Mouse (Mus musculus) midbrain, embryonic 16.5 days (tissue): ENCODE measurements around the gene Sf1. TPM values are rescaled to one million over a fixed set of nuclear protein-coding genes. Genes with fewer than 3 reads are reported as not detected.

Source experiments
- ATAC-seq: fragments of 200-750 bp; cut with Nextera tagmentation; 2 replicates; pipeline ENCODE4 v1.8.0; 2017; ENCODE audit warnings: moderate TSS enrichment
- H3K27ac ChIP-seq: fragments of 300-500 bp; sonication (generic); 2 replicates; pipeline ENCODE4 v1.5.1; 2014; ENCODE audit warnings: mild to moderate bottlenecking, low read length, mixed read lengths
- H3K27me3 ChIP-seq: fragments of 300-500 bp; sonication (generic); 2 replicates; pipeline ENCODE4 v1.6.1; 2014; ENCODE audit warnings: low read depth, low read length, mixed read lengths; ENCODE audit not compliant: control insufficient read depth, insufficient read depth
- H3K36me3 ChIP-seq: fragments of 300-500 bp; sonication (generic); 2 replicates; pipeline ENCODE4 v1.6.1; 2014; ENCODE audit warnings: mild to moderate bottlenecking, low read length, moderate library complexity, mixed read lengths; ENCODE audit not compliant: control insufficient read depth, insufficient read depth
- H3K4me1 ChIP-seq: fragments of 300-500 bp; sonication (generic); 2 replicates; pipeline ENCODE4 v1.6.1; 2014; ENCODE audit warnings: mild to moderate bottlenecking, low read length, mixed read lengths; ENCODE audit not compliant: control insufficient read depth, insufficient read depth
- H3K4me2 ChIP-seq: fragments of 300-500 bp; sonication (generic); 2 replicates; pipeline ENCODE4 v1.6.1; 2014; ENCODE audit warnings: mild to moderate bottlenecking, low read length, mixed read lengths
- H3K4me3 ChIP-seq: fragments of 300-500 bp; sonication (generic); 2 replicates; pipeline ENCODE4 v1.5.1; 2014; ENCODE audit warnings: low read depth, mild to moderate bottlenecking, low read length, moderate library complexity, mixed read lengths
- H3K9ac ChIP-seq: fragments of 300-500 bp; sonication (generic); 2 replicates; pipeline ENCODE4 v1.6.1; 2014; ENCODE audit warnings: low read depth, low read length, mixed read lengths
- H3K9me3 ChIP-seq: fragments of 300-500 bp; sonication (generic); replicated peaks from 2 replicates; pipeline ENCODE4 v1.6.1; 2014; ENCODE audit warnings: mild to moderate bottlenecking, low read length, mixed read lengths; ENCODE audit not compliant: control insufficient read depth, poor library complexity, severe bottlenecking
- WGBS: fragments of 180-500 bp; shearing (Covaris S2); extraction: QIAGEN DNeasy Blood & Tissue Kit; methylation state at CpG from one replicate; pipeline ENCODE4 v1.1.7; 2014; 5-methylcytosine and 5-hydroxymethylcytosine counted together
- polyA plus RNA-seq: library from polyadenylated mRNA; unstranded; fragments of >200 nt; fragmentation: Nextera tagmentation; extraction: Ambion mirVana; gene quantifications from 2 replicates; pipeline ENCODE4 v1.2.1, GENCODE M21; 2015

The Sf1 gene
- polyA plus RNA-seq, 1 experiment from 2014 or later, result 95.9 TPM

- Histone ChIP-seq H3K4me3 (no peak overlapping the region), H3K4me1 (peaks cover 31% of the 10 kb centered on the region), H3K27ac (no peak overlapping the region; the same call in 1 of the 2 replicates), H3K9ac (no peak overlapping the region), H3K9me3 (no peaks in the 10 kb centered on the region), H3K36me3 (peaks cover 36% of the 10 kb centered on the region), H3K27me3 (no peaks in the 10 kb centered on the region), H3K4me2 (peak overlapping the region; percentile 77)
- ATAC-seq, result no peak
- WGBS, result 66% methylated on average over 15 of the region's 15 CpGs
Measured at GRCm38 (mm10) chr19:6339890-6340504, 23.5 kb upstream of the Sf1 start.

DNA sequence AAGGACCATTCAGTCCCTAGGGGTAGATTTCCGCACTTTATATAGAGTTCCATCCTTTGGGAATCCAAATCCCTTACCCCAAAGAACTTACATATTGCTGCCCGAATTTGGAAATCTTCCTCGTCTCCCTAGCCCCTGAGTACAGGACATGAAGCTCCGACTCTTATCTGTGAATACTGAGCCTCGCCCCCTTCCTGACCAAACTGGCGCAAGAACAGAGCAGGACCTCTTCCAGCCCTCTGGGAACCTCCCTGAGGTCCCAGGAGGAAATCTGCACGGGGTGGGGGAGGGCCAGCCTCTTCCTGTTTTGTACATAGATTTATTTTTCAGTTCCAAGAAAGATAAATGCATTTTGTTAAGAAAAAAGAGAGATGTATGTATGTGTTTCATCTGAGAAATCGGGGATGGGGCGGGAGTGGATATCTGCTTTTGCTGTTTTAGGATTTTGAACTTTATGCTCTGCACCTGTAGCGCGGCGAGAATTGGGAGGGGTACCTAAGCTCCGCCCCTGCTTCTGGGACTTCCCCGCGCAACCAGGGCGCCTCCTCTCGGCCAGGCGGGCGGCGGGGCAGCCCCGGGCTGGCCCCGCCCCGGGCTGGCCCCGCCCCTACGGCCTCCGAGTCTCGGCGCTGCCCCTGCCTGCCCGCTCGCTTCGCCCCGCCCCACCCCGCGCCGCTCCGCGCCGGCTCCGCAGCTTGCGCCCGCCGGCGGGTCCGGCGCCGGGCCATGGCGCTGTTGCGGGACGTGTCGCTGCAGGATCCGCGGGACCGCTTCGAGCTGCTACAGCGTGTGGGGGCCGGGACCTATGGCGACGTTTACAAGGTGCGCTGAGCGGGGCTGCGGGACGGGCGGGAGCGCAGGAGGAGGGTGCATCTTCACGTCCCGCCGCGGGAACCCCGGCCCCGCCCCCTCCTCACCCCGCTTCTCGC lies 22.7 kb upstream of the Sf1 start, which contains the start of gene Map4k2:
TSS of gene Map4k2 (plus strand) at position 612 of the 929 bp plus-strand sequence.
- H3K9ac ChIP-seq, result peak within 1 kb of the TSS; percentile 74
- H3K36me3 ChIP-seq, result peaks cover 43% of the 10 kb centered on the region
- no peaks in the 10 kb centered on the region for H3K27me3 ChIP-seq
- peak within 1 kb of the TSS; percentile 51 for H3K4me3 ChIP-seq
- H3K4me2 ChIP-seq, result peak within 1 kb of the TSS; percentile 77
- peak; percentile 29 for ATAC-seq
- peak within 1 kb of the TSS; percentile 29; the same call in 1 of the 2 replicates for H3K27ac ChIP-seq
- WGBS, result 9% methylated on average over 54 of the region's 72 CpGs
- peaks cover 29% of the 10 kb centered on the region for H3K4me1 ChIP-seq
- H3K9me3 ChIP-seq, result no peaks in the 10 kb centered on the region

GRCm38 (mm10) chr19:6341453-6342077 lies 21.9 kb upstream of the Sf1 start:
- no peak; the same call in 1 of the 2 replicates for ATAC-seq
- Histone ChIP-seq H3K4me2 (peak overlapping the region; percentile 77), H3K4me1 (peaks cover 21% of the 10 kb centered on the region), H3K4me3 (peak overlapping the region; percentile 51), H3K36me3 (peaks cover 50% of the 10 kb centered on the region), H3K9ac (peak overlapping the region; percentile 74), H3K27me3 (no peaks in the 10 kb centered on the region), H3K27ac (peak overlapping the region; percentile 29; the same call in 1 of the 2 replicates), H3K9me3 (no peaks in the 10 kb centered on the region)
- 11% methylated on average over 23 of the region's 23 CpGs for WGBS

DNA sequence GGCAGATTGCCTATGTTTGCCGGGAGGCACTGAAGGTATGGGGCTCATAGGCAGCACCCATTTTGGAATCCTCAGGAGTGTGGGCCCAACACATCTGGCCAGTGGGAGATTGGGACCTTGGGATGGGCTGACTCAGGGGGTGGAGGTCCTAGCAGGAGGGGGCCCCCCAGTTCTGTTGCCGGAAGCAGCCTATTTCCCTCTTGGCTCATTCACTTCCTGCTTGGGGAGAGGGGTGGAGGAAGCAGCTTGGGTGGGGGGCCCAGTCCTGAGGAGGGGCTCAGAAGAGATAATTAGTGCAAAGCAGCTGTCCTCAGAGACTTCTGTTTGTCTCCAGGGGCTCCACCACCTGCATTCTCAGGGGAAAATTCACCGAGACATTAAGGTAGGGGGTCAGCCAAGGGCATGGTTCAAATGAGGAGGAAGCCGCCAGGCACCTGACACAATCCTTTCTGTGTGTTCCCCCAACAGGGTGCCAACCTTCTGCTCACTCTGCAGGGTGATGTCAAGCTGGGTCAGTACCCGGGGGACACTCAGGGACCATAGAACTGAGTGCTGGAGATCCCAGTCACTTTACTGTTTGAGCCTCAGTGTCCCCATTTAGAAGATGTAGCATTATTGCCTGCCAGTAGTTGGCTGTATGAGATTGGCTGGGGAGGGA lies 21.1 kb upstream of the Sf1 start:
- peak overlapping the region; percentile 77; the same call in 1 of the 2 replicates for H3K4me2 ChIP-seq
- H3K36me3 ChIP-seq, result peaks cover 59% of the 10 kb centered on the region
- ATAC-seq, result no peak
- no peak overlapping the region for H3K4me3 ChIP-seq
- H3K4me1 ChIP-seq, result peaks cover 13% of the 10 kb centered on the region
- H3K27ac ChIP-seq, result no peak overlapping the region
- 77% methylated on average over 5 of the region's 5 CpGs for WGBS
- no peaks in the 10 kb centered on the region for H3K27me3 ChIP-seq
- H3K9ac ChIP-seq, result no peak overlapping the region
- no peaks in the 10 kb centered on the region for H3K9me3 ChIP-seq

DNA sequence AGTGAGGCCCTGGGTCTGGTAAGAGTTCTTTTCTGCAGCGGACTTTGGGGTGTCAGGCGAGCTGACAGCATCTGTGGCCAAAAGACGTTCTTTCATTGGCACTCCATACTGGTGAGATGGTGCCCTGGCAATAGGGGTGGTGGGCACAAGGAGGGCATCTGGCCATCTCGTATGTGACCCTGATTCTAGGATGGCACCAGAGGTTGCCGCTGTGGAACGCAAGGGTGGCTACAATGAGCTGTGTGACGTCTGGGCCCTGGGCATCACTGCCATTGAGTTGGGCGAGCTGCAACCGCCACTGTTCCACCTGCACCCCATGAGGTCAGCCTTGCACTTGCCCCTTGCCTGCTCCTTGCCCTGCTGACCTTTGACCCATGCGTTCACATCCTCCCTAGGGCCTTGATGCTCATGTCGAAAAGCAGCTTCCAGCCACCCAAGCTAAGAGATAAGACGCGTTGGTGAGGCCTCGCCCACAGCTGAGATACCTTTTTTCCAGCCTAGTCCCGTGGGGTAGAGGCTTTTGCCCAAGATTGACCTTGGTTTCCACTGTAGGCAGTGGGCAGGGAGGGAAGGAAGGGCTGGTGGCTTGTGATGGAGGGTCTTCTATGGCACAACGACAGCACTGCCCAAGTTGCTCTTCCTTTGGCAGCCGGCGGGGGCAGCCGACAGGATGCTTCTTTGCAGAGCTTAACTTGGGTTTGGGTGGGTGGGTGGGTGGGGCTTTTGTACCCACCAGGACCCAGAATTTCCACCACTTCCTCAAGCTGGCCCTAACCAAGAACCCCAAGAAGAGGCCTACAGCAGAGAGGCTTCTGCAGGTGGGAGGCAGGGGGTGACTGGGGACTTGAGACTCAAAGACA lies 20.2 kb upstream of the Sf1 start:
- H3K4me2 ChIP-seq, result no peak overlapping the region
- no peak overlapping the region for H3K27ac ChIP-seq
- H3K9ac ChIP-seq, result no peak overlapping the region
- no peaks in the 10 kb centered on the region for H3K27me3 ChIP-seq
- H3K36me3 ChIP-seq, result peaks cover 54% of the 10 kb centered on the region
- no peak for ATAC-seq
- WGBS, result 93% methylated on average over 19 of the region's 19 CpGs
- peaks cover 11% of the 10 kb centered on the region; the same call in 1 of the 2 replicates for H3K4me1 ChIP-seq
- H3K9me3 ChIP-seq, result no peaks in the 10 kb centered on the region
- no peak overlapping the region for H3K4me3 ChIP-seq

DNA sequence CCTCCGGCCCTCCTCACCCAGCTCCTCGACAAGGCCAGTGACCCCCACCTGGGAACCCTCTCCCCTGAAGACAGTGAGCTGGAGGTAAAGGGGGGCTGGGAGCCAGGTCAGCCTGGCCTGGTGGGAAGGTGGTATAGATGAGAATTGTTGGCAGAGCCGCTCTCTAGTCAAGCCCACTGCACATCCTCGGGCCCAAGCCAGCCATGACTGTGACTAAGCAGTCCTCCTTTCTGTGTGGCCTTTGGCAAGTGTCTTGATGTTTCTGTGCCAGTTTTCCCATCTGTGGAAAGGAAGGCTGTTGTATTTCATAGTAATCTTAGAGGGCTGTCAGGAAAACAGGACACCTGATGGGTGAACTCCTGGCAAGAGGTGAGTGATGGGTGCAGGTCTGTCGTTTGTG lies 19.5 kb upstream of the Sf1 start:
- Histone ChIP-seq H3K27ac (no peak overlapping the region), H3K36me3 (peaks cover 49% of the 10 kb centered on the region), H3K4me2 (no peak overlapping the region), H3K9me3 (no peaks in the 10 kb centered on the region), H3K4me3 (no peak overlapping the region), H3K4me1 (peaks cover 11% of the 10 kb centered on the region; the same call in 1 of the 2 replicates), H3K9ac (no peak overlapping the region), H3K27me3 (no peaks in the 10 kb centered on the region)
- WGBS, result 90% methylated on average over 5 of the region's 5 CpGs
- no peak for ATAC-seq

- H3K36me3 ChIP-seq, result peaks cover 43% of the 10 kb centered on the region
Measured at GRCm38 (mm10) chr19:6346023-6346422, 17.5 kb upstream of the Sf1 start.

DNA sequence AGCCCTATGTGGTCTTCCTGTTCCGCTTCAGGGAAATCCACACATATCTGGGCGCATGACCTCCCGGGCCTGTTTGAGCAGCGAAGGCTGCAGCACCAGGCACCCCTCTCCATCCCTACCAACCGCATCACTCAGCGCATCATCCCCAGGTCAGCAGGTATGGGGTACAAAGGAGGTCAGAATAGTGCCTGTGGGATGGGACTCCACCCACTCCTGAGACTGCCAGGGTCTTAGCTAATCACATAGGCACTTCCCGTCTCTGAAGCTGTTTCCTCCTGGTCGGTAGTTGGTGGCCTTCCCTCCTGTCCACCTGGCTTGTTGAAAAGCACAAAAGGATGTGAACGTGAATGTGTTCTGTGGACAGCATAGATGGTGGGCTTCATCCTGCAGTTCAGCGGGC lies 16.8 kb upstream of the Sf1 start:
- H3K27me3 ChIP-seq, result no peaks in the 10 kb centered on the region
- H3K4me3 ChIP-seq, result no peak overlapping the region
- H3K36me3 ChIP-seq, result peaks cover 43% of the 10 kb centered on the region
- ATAC-seq, result no peak
- H3K9ac ChIP-seq, result no peak overlapping the region
- WGBS, result 88% methylated on average over 10 of the region's 10 CpGs
- no peak overlapping the region for H3K4me2 ChIP-seq
- H3K4me1 ChIP-seq, result no peaks in the 10 kb centered on the region
- H3K27ac ChIP-seq, result no peak overlapping the region
- no peaks in the 10 kb centered on the region for H3K9me3 ChIP-seq

More at GRCm38 (mm10) chr19:6346023-6346422, 17.5 kb upstream of the Sf1 start:
- H3K4me1 ChIP-seq, result peaks cover 4% of the 10 kb centered on the region; the same call in 1 of the 2 replicates
- H3K4me3 ChIP-seq, result no peak overlapping the region
- no peak overlapping the region for H3K9ac ChIP-seq
- 95% methylated on average over 5 of the region's 5 CpGs for WGBS
- H3K9me3 ChIP-seq, result no peaks in the 10 kb centered on the region
- no peak for ATAC-seq
- no peak overlapping the region for H3K27ac ChIP-seq
- H3K27me3 ChIP-seq, result no peaks in the 10 kb centered on the region
- H3K4me2 ChIP-seq, result no peak overlapping the region
